Mouse (Mus musculus) kidney, adult 2 months (tissue): Measurements from ENCODE around the gene Tnnt2.

ENCODE experiments used
- CTCF ChIP-seq: fragments of 200-500 bp; conservative IDR thresholded peaks from 2 replicates; pipeline ENCODE4 v1.5.1; 2011; ENCODE audit warnings: low read depth, mild to moderate bottlenecking, control low read depth, low read length, moderate library complexity, mixed read lengths; ENCODE audit not compliant: insufficient read depth, insufficient read length
- POLR2A ChIP-seq: fragments of 200-500 bp; IDR thresholded peaks from one replicate; pipeline ENCODE4 v1.6.1; 2011; ENCODE audit warnings: low read depth, low read length, control low read depth

DNA sequence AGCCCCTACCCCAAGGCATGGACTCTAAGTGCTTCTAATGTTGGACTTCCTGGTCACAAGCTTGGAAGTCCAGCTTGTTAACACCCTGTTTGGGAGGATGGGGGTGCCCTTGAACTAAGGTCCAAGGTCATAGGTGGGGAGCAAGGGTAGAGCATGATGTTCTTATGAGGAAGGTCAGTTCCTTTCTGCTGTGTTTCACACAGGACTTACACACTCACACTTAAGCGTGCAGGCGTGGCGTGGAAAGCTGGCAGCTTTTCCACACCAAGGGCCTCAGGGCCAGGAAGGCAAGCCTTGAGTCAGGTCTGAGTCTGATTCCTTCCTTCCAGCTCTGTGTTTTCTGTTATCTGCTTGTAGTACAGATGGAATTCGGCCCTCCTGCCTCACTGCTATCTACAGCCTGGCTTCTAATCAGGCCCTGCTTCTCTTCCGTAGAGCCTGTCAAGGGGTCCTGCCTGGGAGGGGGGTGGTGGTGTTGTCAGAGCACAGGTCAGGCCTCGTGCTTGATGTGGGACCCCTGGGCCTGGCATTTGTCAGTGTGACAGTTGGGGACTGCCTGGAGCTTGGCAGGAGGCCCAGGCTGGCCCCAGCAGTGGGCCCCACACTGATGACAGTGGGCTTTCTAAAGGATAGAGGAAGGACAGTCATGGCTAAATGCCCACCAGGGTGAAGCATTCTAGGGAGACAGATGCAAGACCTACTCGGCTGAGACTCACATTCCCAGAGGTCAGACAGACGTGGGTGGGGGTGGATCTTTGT, 35.8 kb upstream of the Tnnt2 start:
- TF ChIP-seq CTCF (no peak), POLR2A (no peak)
